In the genomic region with DNA sequence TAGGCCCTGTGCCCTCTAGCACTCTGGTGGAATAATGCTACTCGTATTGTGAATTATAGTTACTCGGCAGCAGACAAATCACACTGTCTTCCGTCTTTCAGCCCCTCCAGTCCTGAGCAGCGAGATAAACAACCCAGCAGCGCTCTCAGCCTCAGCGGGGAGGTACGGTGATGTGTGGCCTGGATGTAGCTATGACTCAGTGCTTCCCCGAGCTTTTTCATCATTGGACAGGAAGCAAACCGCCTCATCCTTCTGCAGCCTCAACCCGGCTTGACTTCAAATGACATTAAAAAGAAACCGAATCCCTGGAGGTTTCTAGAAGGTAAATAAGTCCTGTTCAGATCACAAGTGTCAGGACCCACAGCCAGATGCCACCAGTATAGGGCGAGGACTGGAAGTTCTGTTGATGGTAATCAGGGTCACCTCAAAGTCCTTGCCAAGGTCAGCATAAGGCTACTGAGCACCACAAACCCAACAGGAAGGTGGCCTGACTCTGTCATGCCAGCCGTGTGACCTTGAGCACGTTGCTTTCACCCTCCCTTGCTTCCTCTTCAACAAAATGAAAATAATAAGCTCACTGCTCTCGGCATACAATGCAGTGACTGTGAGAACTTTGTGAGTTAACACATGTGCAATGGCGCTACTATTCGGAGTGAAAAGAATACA, we compare ENCODE assay signal across 18 mouse cellular contexts.
DNase-seq lines count a peak whose midpoint lies in the region; ATAC-seq and TF ChIP-seq lines count a peak whose summit lies in the region.
"Had no signal": no experiment of that assay in that cellular context is flagged by ENCODE, and none has a peak within 500 bp of the region (broad histone marks: within the 10 kb centered on the region; RNA-seq: fewer than 3 reads in every experiment).

No protein-coding gene starts in this region.

- peaks cover 52% of the 10 kb centered on the region for H3K27me3 ChIP-seq in forebrain, embryonic 10.5 days (ENCODE audit: poor library complexity, severe bottlenecking)
- H3K27me3 ChIP-seq in forebrain, embryonic 15.5 days = no peaks in the 10 kb centered on the region
- H3K27me3 ChIP-seq in lung, postnatal 0 days (replicated peaks; ENCODE audit: insufficient read depth, low read length) = no peaks in the 10 kb centered on the region
- H3K27me3 ChIP-seq: limb, embryonic 15.5 days had no signal

- TF ChIP-seq CTCF in lung, postnatal 0 days (IDR thresholded peaks at IDR 0.05) = no peak

- 0 out of 2 replicates have a peak overlapping the region, but pooled peaks have one; percentile 48 for H3K27ac ChIP-seq in forebrain, embryonic 10.5 days
- no peak overlapping the region for H3K27ac ChIP-seq in forebrain, embryonic 15.5 days (replicated peaks)
- no peak overlapping the region for H3K27ac ChIP-seq in lung, postnatal 0 days (ENCODE audit: low read length)
- H3K27ac ChIP-seq: embryonic facial prominence, embryonic 13.5 days; left cerebral cortex, adult 2 months; limb, embryonic 15.5 days had no signal

- H3K4me1 ChIP-seq in forebrain, embryonic 10.5 days = peaks cover 10% of the 10 kb centered on the region
- peaks cover 13% of the 10 kb centered on the region for H3K4me1 ChIP-seq in forebrain, embryonic 15.5 days
- no peaks in the 10 kb centered on the region for H3K4me1 ChIP-seq in lung, postnatal 0 days (ENCODE audit: insufficient read depth, low read depth, low read length)

- no peak overlapping the region for H3K4me3 ChIP-seq in forebrain, embryonic 10.5 days
- no peak overlapping the region for H3K4me3 ChIP-seq in forebrain, embryonic 15.5 days
- H3K4me3 ChIP-seq in lung, postnatal 0 days (ENCODE audit: low read depth, low read length) = no peak overlapping the region
- H3K4me3 ChIP-seq: embryonic facial prominence, embryonic 13.5 days; left cerebral cortex, adult 2 months; limb, embryonic 15.5 days; myocyte had no signal

- H3K9ac ChIP-seq in forebrain, embryonic 15.5 days (replicated peaks) = no peak overlapping the region
- H3K9ac ChIP-seq in lung, postnatal 0 days (replicated peaks; ENCODE audit: low read depth) = no peak overlapping the region
- H3K9ac ChIP-seq: embryonic facial prominence, embryonic 13.5 days; forebrain, postnatal 0 days; limb, embryonic 15.5 days had no signal

- H3K4me2 ChIP-seq in forebrain, embryonic 15.5 days (replicated peaks) = no peak overlapping the region
- H3K4me2 ChIP-seq in lung, postnatal 0 days (replicated peaks; ENCODE audit: low read depth, low read length) = no peak overlapping the region
- H3K4me2 ChIP-seq: embryonic facial prominence, embryonic 13.5 days; limb, embryonic 15.5 days had no signal

- H3K36me3 ChIP-seq in forebrain, embryonic 10.5 days (replicated peaks) = no peaks in the 10 kb centered on the region
- no peaks in the 10 kb centered on the region for H3K36me3 ChIP-seq in forebrain, embryonic 15.5 days
- H3K36me3 ChIP-seq in lung, postnatal 0 days (ENCODE audit: insufficient read depth, low read length) = no peaks in the 10 kb centered on the region
- H3K36me3 ChIP-seq: embryonic facial prominence, embryonic 13.5 days; limb, embryonic 15.5 days had no signal

- ATAC-seq in forebrain, embryonic 15.5 days (replicated peaks) = no peak
- ATAC-seq in lung, postnatal 0 days = peak; percentile 75
- ATAC-seq in common myeloid progenitor, adult 5-6 weeks (replicated peaks; ENCODE audit: low read depth, poor library complexity, severe bottlenecking) = peak; percentile 75
- ATAC-seq: forebrain, postnatal 0 days had no signal

- no peaks in the 10 kb centered on the region for H3K9me3 ChIP-seq in forebrain, embryonic 10.5 days
- no peaks in the 10 kb centered on the region for H3K9me3 ChIP-seq in forebrain, embryonic 15.5 days
- no peaks in the 10 kb centered on the region for H3K9me3 ChIP-seq in lung, postnatal 0 days (ENCODE audit: low read length)
- H3K9me3 ChIP-seq: embryonic facial prominence, embryonic 13.5 days; limb, embryonic 15.5 days had no signal

- 86% methylated on average over 17 of the region's 17 CpGs for WGBS in forebrain, embryonic 10.5 days
- WGBS in forebrain, embryonic 15.5 days = 87% methylated on average over 17 of the region's 17 CpGs
- 55% methylated on average over 17 of the region's 17 CpGs for WGBS in lung, postnatal 0 days

- TF ChIP-seq EP300 in lung, postnatal 0 days (IDR thresholded peaks at IDR 0.05) = no peak

- DNase-seq in forebrain, embryonic 10.5 days (ENCODE audit: extremely low spot score, low spot score) = no peak
- peak; percentile 48 for DNase-seq in lung, postnatal 0 days (ENCODE audit: low spot score)
- no peak for DNase-seq in lung, postnatal 14 days
- peak; percentile 9 to 20 for DNase-seq in natural killer cell, adult 2 months (ENCODE audit: low spot score in 2 of 2)
- DNase-seq in thymus, adult 18-20 months = no peak
- DNase-seq in cerebellum, adult 11 months = no peak
- DNase-seq: cerebellum, adult 8-10 months; forebrain, postnatal 0 days; gastrocnemius, postnatal 36 days; heart, postnatal 36 days; kidney, adult 8-10 months; thymus, postnatal 25 days had no signal

Comparison
In these comparisons a context has a peak if more than half of its experiments do, and no peak if none do; other contexts are left out.
1. DNase-seq: peak in lung, postnatal 0 days (single experiment) and natural killer cell, adult 2 months (2 of 2); none in forebrain, embryonic 10.5 days (single experiment), lung, postnatal 14 days (single experiment), thymus, adult 18-20 months (0 of 2) and cerebellum, adult 11 months (single experiment).